26 mouse cellular contexts compared by ENCODE assay signal in the genomic region with DNA sequence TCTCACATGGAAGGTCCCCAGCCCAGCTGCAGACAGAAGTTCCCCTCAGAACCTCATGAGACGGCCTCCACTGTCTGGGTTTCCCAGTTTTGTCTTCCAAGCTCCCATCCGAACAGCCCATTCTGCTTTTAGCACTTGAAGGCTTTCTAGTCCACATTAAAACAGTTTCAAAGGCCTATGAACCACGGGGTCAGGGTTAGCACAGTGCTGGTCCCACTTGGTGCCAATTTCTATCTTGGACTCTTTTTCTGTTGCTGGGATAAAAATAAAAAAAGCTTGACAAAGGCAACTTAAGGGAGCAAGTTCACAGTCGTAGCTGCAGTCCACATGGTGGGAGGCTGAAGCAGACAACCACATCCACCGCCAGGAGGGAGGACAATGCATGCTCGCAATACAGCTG. TPM values are rescaled to one million over a fixed set of nuclear protein-coding genes. Genes with fewer than 3 reads are reported as not detected.
DNase-seq lines count a peak whose midpoint lies in the region; ATAC-seq and TF ChIP-seq lines count a peak whose summit lies in the region.
"Had no signal": no experiment of that assay in that cellular context is flagged by ENCODE, and none has a peak within 500 bp of the region (broad histone marks: within the 10 kb centered on the region; RNA-seq: fewer than 3 reads in every experiment).

No protein-coding gene starts in this region.

- WGBS in kidney, adult 2 months = 73% methylated on average over 6 of the region's 6 CpGs
- WGBS in kidney, embryonic 15.5 days = 88% methylated on average over 6 of the region's 6 CpGs
- 67% methylated on average over 6 of the region's 6 CpGs for WGBS in liver, adult 2 months
- 80% methylated on average over 6 of the region's 6 CpGs for WGBS in liver, embryonic 11.5 days

- peak; percentile 62 for DNase-seq in kidney, adult 2 months
- peak; percentile 48 for DNase-seq in liver, adult 2 months (ENCODE audit: extremely low read depth, low read depth, low spot score)
- DNase-seq in liver, embryonic 11.5 days (ENCODE audit: low spot score) = no peak
- DNase-seq in adipocyte (ENCODE audit: low spot score) = peak; percentile 19
- DNase-seq in lung, adult 18-20 months = no peak
- DNase-seq: adrenal gland, adult 8-10 months; adrenal gland, postnatal 25 days; cerebellum, adult 11-12 months; cerebellum, adult 8-10 months; cerebellum, postnatal 10 days; cerebellum, postnatal 36 days; embryo, embryonic 11 days; forebrain, postnatal 0 days; gastrocnemius, adult 2 months; gastrocnemius, postnatal 14 days; heart, adult 18-20 months; heart, postnatal 14 days; heart, postnatal 4 days had no signal

- no peak for TF ChIP-seq POLR2A in kidney, adult 2 months (IDR thresholded peaks at IDR 0.05; ENCODE audit: low read depth, low read length)
- TF ChIP-seq POLR2A in liver, adult 2 months (IDR thresholded peaks at IDR 0.05; ENCODE audit: extremely low read depth, insufficient read depth, low read length) = no peak

- H3K4me2 ChIP-seq in kidney, embryonic 15.5 days = no peak overlapping the region
- H3K4me2 ChIP-seq in liver, embryonic 11.5 days = no peak overlapping the region
- H3K4me2 ChIP-seq: embryonic facial prominence, embryonic 15.5 days; heart, embryonic 13.5 days; hindbrain, embryonic 14.5 days had no signal

- no peak overlapping the region for H3K9ac ChIP-seq in kidney, embryonic 15.5 days
- no peak overlapping the region for H3K9ac ChIP-seq in liver, adult 2 months (ENCODE audit: low read depth, low read length)
- H3K9ac ChIP-seq in liver, embryonic 11.5 days (ENCODE audit: low read depth, low read length) = no peak overlapping the region
- H3K9ac ChIP-seq: embryonic facial prominence, embryonic 15.5 days; forebrain, postnatal 0 days; heart, embryonic 13.5 days; hindbrain, embryonic 14.5 days had no signal

- H3K27ac ChIP-seq in kidney, adult 2 months (ENCODE audit: insufficient read depth, low read depth, low read length) = no peak overlapping the region
- no peak overlapping the region for H3K27ac ChIP-seq in kidney, embryonic 15.5 days
- no peak overlapping the region for H3K27ac ChIP-seq in liver, adult 2 months (replicated peaks; ENCODE audit: insufficient read depth, low read depth, low read length)
- no peak overlapping the region for H3K27ac ChIP-seq in liver, embryonic 11.5 days (ENCODE audit: low read depth, low read length)
- H3K27ac ChIP-seq: embryonic facial prominence, embryonic 15.5 days; gastrocnemius, adult 2 months; heart, embryonic 10.5 days; heart, embryonic 13.5 days; hindbrain, embryonic 14.5 days; hindbrain, postnatal 0 days had no signal

- no peaks in the 10 kb centered on the region for H3K36me3 ChIP-seq in kidney, adult 2 months (ENCODE audit: control insufficient read depth, insufficient read depth, low read length)
- H3K36me3 ChIP-seq in kidney, embryonic 15.5 days = peaks cover 16% of the 10 kb centered on the region
- no peaks in the 10 kb centered on the region for H3K36me3 ChIP-seq in liver, adult 2 months (ENCODE audit: control insufficient read depth, insufficient read depth, low read length)
- peaks cover 7% of the 10 kb centered on the region; the same call in 1 of the 2 replicates for H3K36me3 ChIP-seq in liver, embryonic 11.5 days (ENCODE audit: control insufficient read depth, insufficient read depth, low read length)

- H3K4me3 ChIP-seq in kidney, adult 2 months (ENCODE audit: insufficient read depth, low read depth, low read length) = no peak overlapping the region
- H3K4me3 ChIP-seq in kidney, embryonic 15.5 days (replicated peaks) = no peak overlapping the region
- no peak overlapping the region for H3K4me3 ChIP-seq in liver, adult 2 months (ENCODE audit: insufficient read depth, low read depth, low read length)
- no peak overlapping the region for H3K4me3 ChIP-seq in liver, embryonic 11.5 days (ENCODE audit: low read depth, low read length)
- H3K4me3 ChIP-seq: embryonic facial prominence, embryonic 15.5 days; gastrocnemius, adult 2 months; heart, embryonic 10.5 days; heart, embryonic 13.5 days had no signal

- ATAC-seq in kidney, embryonic 15.5 days (replicated peaks; ENCODE audit: low FRiP score) = no peak
- no peak for ATAC-seq in liver, embryonic 11.5 days (replicated peaks; ENCODE audit: low FRiP score)
- ATAC-seq: CD4-positive, CD25-positive, alpha-beta regulatory T cell, adult 4 months; forebrain, embryonic 14.5 days; forebrain, postnatal 0 days; hindbrain, postnatal 0 days had no signal

- H3K4me1 ChIP-seq in kidney, adult 2 months (ENCODE audit: control insufficient read depth, insufficient read depth, low read length) = peaks cover 21% of the 10 kb centered on the region; the same call in 1 of the 2 replicates
- H3K4me1 ChIP-seq in kidney, embryonic 15.5 days = no peaks in the 10 kb centered on the region
- H3K4me1 ChIP-seq in liver, adult 2 months (ENCODE audit: control insufficient read depth, insufficient read depth, low read length) = peaks cover 4% of the 10 kb centered on the region
- H3K4me1 ChIP-seq in liver, embryonic 11.5 days (replicated peaks; ENCODE audit: control insufficient read depth, insufficient read depth, low read length) = no peaks in the 10 kb centered on the region
- H3K4me1 ChIP-seq: embryonic facial prominence, embryonic 15.5 days had no signal

- TF ChIP-seq CTCF in kidney, adult 2 months (conservative IDR thresholded peaks at IDR 0.05; ENCODE audit: insufficient read depth, insufficient read length, low read depth, low read length) = no peak
- no peak for TF ChIP-seq CTCF in liver, adult 2 months (IDR thresholded peaks at IDR 0.05; ENCODE audit: low read depth, low read length)

- H3K27me3 ChIP-seq in kidney, adult 2 months (replicated peaks; ENCODE audit: control insufficient read depth, insufficient read depth, low read length) = no peaks in the 10 kb centered on the region
- no peaks in the 10 kb centered on the region for H3K27me3 ChIP-seq in kidney, embryonic 15.5 days
- H3K27me3 ChIP-seq in liver, adult 2 months (ENCODE audit: control insufficient read depth, insufficient read depth, low read length) = no peaks in the 10 kb centered on the region
- no peaks in the 10 kb centered on the region for H3K27me3 ChIP-seq in liver, embryonic 11.5 days (replicated peaks; ENCODE audit: control insufficient read depth, insufficient read depth, low read length)
- H3K27me3 ChIP-seq: embryonic facial prominence, embryonic 15.5 days; heart, embryonic 13.5 days had no signal

- H3K79me2 ChIP-seq in liver, adult 2 months (ENCODE audit: control insufficient read depth, insufficient read depth, low read length) = no peaks in the 10 kb centered on the region

- no peaks in the 10 kb centered on the region for H3K9me3 ChIP-seq in kidney, embryonic 15.5 days (replicated peaks)
- H3K9me3 ChIP-seq in liver, embryonic 11.5 days (ENCODE audit: control insufficient read depth, low read length) = no peaks in the 10 kb centered on the region
- H3K9me3 ChIP-seq: embryonic facial prominence, embryonic 15.5 days; heart, embryonic 10.5 days; heart, embryonic 13.5 days had no signal

RNA-seq across cellular contexts. Expression of a gene that starts 34.6 kb away (rescaled TPM):
- polyA plus RNA-seq in kidney, adult 2 months (2012; rRNA removed) = 17.7 and 21.1 TPM in 2 replicates
- polyA plus RNA-seq in kidney, embryonic 15.5 days (2015; fragmentation: Nextera tagmentation; extraction: Ambion mirVana) = 10.3 and 10.9 TPM in 2 replicates
- 8.5 and 8.7 TPM in 2 replicates for total RNA-seq in liver, adult 2 months (2014; rRNA removed)
- polyA plus RNA-seq in liver, adult 2 months (2012; rRNA removed) = 8.4 and 8.6 TPM in 2 replicates
- polyA plus RNA-seq in liver, embryonic 11.5 days (2014; fragmentation: Nextera tagmentation; extraction: Ambion mirVana) = 9.0 and 10.1 TPM in 2 replicates

Comparison
In these comparisons a context has a peak if more than half of its experiments do, and no peak if none do; other contexts are left out.
1. DNase-seq: peak in kidney, adult 2 months (single experiment), liver, adult 2 months (single experiment) and adipocyte (single experiment); none in liver, embryonic 11.5 days (single experiment) and lung, adult 18-20 months (0 of 2).